Mouse (Mus musculus): ENCODE results near the gene Lss. TPM values are rescaled to one million over a fixed set of nuclear protein-coding genes. Genes with fewer than 3 reads are reported as not detected.

Lss gene
- total RNA-seq, 2 experiments from 2014 or later: 4.5 to 6.9 TPM

DNA sequence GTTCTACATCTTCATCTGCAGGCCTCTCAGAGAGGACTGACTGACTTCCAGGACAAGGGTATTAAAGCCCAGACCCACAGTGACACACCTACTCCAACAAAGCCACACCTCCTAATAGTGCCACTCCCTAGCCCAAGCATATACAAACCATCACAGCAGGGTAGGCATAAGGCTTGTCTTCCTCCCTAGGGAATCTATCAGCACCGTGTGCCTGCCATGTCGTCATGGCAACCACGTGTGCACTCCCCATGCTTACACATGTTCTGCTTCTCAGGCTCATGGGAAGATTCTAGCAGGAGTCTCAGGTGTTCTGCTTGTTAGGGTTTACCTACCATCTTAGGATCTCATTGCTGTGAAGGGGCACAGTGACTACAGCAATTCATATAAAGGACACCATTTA lies 20.2 kb downstream of the Lss start:
- DNase-seq: no peak
- intact Hi-C loops (cut with DNase I; ENCODE audit: low total_unique reads): loop anchor here (5.0 kb wide), 1 partner anchor 186 kb away; no protein-coding TSS in a partner anchor

DNA sequence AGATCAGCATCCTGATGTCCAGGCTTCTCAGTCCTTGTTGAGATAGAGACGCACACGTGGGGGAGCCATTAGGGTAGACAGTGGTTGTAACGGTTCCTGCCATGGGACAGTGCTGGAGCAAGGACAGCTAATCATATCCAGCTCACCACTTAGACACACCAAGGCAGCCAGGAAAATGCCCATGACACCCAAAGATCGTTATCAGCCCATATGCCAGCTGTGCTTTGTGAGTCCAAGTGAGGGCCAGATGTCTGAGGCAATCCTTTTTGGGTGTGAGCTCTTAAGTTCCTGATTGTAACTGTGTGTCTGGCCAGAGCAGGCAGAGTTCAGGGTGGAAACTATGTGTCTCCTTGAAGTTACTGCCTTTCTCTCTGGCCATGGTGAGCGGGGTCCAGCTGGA lies 22.7 kb downstream of the Lss start:
- intact Hi-C loops (cut with DNase I; ENCODE audit: low total_unique reads): loop anchor here (5.0 kb wide), 1 partner anchor 183 kb away; no protein-coding TSS in a partner anchor
- no peak for DNase-seq

DNA sequence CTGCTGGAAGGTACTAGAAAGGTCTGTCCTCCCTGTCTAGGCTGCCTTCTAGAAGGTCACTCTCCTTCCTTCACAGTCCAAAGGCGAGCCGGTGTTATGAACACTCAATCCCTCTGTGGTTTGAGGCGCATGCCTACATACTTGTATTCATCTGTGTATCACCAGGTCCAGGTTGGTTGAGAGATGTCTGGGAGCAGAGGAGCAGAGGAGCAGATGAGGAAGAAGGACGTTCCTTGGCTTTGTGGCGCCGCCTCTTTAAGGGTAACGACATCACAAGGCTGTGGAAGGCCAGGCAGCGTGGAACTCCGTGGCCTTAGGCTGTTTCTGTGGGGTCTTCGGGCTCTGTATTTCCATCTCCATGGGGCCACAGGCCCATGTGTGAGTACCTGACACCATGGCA lies 30.6 kb downstream of the Lss start, which contains the start of gene Spatc1l:
Gene Spatc1l, plus strand, starts transcription at position 301 of the 400 bp plus-strand sequence.
- intact Hi-C loops (cut with DNase I; ENCODE audit: low total_unique reads): no loop called here
- no peak for DNase-seq

DNA sequence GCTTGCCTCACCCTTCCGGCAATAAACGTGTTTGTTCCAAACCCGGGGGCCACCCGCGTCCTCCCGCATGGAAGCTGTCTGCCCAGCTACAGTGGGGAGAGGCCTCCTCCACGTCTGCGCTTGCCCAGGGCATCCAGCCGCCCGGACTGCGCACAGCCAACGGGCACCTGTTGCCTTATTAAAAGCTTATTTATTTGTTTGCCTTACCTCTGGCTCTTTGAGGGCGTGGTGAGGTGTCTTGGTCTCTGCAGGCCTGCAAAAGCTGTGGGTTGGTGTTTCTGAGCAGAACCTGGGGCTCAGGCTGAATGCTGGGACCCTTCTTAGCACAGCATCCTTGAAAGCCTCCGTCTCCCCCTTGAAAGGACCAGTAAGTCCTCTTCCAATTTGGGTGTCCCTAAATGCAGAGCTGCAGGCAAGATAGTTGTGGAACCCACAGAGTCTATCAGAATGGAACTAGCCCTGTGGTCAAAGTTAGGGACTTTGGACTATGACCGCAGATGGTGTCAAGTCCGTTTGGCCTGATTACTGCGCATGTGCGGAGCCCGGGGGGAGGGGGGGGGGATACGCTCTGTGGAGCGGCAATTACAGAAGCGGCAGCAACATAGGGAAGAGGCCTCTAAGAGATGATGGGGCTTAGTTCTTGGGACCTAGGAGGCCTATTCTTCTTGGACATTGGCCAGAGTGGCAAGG lies 38.8 kb downstream of the Lss start:
- DNase-seq: no peak
- intact Hi-C loops (cut with DNase I; ENCODE audit: low total_unique reads): no loop called here

DNA sequence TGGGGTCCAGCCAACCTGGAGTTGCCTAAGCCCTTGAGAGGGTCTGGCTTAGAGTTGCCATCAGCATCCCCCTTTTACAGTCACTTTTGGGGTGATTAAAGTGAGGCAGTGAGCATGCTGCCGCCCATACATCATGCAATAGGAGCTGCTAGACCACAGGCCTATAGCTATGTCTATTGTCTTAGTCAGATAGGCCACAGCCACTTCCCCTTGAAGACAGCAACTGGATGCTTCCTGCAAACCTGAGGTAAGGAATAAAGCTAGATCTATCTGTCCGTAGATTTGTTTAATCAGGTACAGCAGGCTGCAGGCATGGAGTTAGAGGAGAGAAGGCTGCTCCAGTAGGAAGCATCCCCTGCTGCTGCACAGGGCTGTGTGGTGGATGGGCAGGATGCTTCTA lies 39.7 kb downstream of the Lss start:
- intact Hi-C loops (cut with DNase I; ENCODE audit: low total_unique reads): no loop called here
- no peak for DNase-seq

DNA sequence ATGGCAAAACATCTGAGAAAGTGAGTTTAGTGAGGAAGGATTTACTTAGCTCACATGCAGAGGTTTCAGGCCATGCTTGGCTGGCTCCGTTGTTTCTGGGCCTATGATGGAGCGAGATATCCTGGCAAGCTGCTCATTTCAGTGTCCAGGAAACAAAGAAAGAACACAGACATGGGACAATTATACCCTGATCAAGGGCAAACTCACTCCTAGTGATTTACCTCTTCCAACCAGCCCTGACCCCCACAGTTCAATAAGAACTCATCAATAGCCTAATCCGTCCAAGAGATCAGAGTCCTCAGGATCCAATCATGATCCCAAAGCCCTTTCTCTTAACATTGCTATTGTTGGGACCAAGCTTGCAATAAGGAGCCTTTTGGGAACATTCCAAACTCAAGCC lies 40.8 kb downstream of the Lss start:
- no peak for DNase-seq
- intact Hi-C loops (cut with DNase I; ENCODE audit: low total_unique reads): no loop called here

DNA sequence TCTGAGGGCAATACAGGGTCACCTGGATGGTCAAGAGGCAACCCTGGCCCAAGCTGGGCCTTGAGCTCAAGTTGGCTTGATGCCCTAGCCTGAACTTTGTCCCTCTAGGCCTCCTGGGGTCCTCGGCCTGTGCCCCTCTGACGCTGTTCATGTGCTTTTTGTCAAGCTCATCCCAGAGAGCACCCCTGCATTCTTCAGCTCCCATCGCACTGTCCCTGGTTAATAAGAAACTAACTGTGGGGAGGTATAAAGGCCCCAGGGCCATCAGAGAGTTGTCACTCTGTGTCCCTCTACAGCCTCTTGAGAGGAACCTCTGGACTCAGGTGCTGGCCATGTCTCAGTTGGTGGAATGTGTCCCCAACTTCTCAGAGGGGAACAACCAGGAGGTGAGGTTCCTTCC lies 44.0 kb downstream of the Lss start, which contains the start of gene Ftcd:
Gene Ftcd, plus strand, starts transcription at position 275 of the 400 bp plus-strand sequence.
- intact Hi-C loops (cut with DNase I; ENCODE audit: low total_unique reads): no loop called here
- DNase-seq: no peak

DNA sequence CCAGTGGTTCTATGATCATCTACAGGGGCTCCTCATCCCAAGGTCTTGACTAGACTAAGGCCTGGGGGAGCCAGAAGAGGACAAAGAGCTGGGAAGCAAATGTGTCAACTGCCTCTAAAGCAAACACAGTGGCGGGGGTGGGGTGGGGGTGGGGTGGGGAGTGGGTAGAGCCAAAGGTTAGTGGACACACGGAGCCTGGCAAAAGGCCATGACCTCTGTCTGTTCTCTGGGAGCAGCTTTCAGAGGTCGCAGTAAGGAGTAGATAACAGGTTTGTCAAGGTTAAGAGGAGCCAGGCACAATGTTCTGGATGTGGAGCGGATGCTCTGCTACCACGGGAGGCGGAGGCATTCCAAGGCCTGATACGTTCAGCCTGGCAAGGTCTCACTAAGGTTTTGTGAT lies 45.5 kb downstream of the Lss start:
- peak; percentile 2 for DNase-seq
- intact Hi-C loops (cut with DNase I; ENCODE audit: low total_unique reads): no loop called here

DNA sequence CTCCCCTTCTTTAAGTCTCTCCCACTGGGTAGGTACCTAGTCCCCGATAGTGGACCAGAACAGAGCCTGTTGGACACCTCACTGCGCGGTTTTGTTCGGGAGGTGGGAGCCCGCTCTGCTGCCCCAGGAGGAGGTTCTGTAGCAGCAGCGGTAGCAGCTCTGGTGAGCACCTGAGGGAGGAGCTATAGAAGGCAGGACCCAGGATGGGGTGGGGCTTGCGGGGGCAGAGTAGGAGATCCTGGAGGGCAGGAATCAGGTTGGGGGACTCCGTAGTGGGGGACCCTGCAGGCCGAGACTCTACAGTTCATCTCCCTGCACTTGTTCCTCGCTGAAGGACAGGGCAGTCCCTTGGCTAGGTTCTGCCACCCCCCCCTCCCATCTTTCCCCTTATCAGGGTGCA lies 52.8 kb downstream of the Lss start:
- intact Hi-C loops (cut with DNase I; ENCODE audit: low total_unique reads): no loop called here
- no peak for DNase-seq

DNA sequence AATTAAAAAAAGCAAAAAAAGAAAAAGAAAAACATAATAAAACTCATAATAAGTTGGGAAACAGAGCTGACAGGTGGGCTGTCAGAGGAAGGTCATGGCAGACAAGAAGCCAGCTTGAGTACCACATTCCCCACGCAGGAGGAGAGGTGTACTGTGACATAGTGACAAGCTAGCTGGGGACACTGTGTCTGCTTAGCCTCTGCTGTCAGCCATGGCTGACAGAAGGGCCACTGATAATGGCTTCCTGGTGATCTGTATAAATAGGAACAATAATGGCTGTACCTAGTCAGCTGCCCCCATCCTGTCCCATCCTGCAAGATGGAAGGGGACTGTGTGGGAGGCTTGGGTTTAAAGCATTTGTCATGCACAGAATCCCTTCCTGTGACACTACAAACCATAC lies 54.8 kb downstream of the Lss start:
- intact Hi-C loops (cut with DNase I; ENCODE audit: low total_unique reads): no loop called here
- DNase-seq: no peak

DNA sequence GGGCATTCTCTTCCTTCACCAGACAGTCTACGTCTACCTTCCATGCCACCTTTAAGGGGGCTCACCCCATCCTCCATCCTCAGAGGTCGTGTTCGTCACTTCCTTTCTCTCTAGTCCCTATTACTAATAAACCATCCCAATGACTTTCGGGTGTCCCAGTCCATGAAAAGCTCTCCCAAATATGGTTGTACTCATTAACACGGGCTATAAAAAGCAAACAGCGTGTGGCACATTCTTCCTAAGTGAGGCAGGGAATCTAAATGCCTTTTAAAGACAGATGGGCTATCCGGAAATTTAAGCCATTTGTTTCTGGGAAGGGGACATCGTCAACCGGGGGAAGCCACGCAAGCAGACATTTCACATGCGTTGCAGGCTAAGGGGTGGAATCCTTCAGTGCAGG lies 58.8 kb downstream of the Lss start:
- no peak for DNase-seq
- intact Hi-C loops (cut with DNase I; ENCODE audit: low total_unique reads): no loop called here

DNA sequence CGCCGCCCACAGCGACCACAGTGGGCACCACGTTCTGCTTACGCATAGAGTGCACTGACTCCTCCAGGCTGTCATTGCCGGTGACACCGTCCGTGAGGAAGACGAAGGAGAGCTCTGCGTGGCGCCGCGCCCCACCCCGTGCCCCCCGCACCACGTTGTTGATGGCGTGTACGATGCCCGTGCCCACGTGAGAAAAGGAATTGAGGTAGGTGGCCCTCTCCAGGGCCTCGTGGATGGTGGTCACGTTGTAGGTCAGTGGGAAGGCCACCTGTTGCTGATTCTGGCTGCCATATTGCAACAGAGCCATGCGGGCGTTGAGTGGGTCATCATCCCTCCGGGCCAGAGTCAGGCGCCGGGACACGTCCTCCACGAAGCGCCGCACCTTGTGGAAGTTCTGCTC lies 65.0 kb downstream of the Lss start:
- intact Hi-C loops (cut with DNase I; ENCODE audit: low total_unique reads): no loop called here

DNA sequence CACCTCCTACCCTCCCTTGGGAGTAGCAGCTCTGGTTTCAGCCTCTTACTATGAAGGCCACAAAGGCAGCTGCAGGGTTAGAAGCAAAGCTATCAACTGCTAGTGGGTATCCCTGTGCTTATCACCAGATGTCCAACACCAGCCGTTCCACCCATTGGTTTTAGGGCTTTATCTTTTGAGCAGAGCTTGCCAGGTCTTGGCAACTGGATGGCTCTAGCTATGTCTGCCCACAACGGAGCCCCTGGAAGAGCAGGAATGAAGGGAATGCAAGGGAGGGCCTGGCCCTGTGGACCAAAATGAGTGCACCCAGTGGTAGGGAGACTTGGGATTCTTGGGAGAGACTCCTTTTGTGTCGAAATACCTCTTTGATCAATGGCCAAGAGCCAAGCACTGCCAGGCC lies 71.3 kb downstream of the Lss start:
- DNase-seq: peak; percentile 1
- intact Hi-C loops (cut with DNase I; ENCODE audit: low total_unique reads): no loop called here

More for the DNA sequence above, 65.0 kb downstream of the Lss start:
- DNase-seq: peak; percentile 12

Other genes with a start within 250 kb of the Lss start
- 1 to 10 TPM; 7.6 to 9.3 TPM for gene Dip2a, start 186.3 kb upstream of the Lss start, total RNA-seq (2021)
- not detected for gene AC141477.1, start 91.1 kb upstream of the Lss start, total RNA-seq (2021)
- gene Pcnt, start 88.8 kb upstream of the Lss start, total RNA-seq (2021): 10 to 100 TPM; 50.6 to 71.3 TPM
- gene 2610028H24Rik, start 82.5 kb upstream of the Lss start, total RNA-seq (2021): under 1 TPM; 0.31 to 0.45 TPM
- 10 to 100 TPM; 21.4 to 22.2 TPM for gene Mcm3ap, start 62.7 kb upstream of the Lss start, total RNA-seq (2021)
- gene Ybey, start 62.5 kb upstream of the Lss start, total RNA-seq (2021): 1 to 10 TPM; 3.5 to 3.8 TPM
- not detected for gene Spatc1l, start 30.7 kb downstream of the Lss start, total RNA-seq (2021)
- not detected for gene Ftcd, start 44.1 kb downstream of the Lss start, total RNA-seq (2021)
- 100 to 1,000 TPM; 236 to 279 TPM for gene Col6a2, start 92.0 kb downstream of the Lss start, total RNA-seq (2021)
- gene Col6a1, start 194.6 kb downstream of the Lss start, total RNA-seq (2021): 100 to 1,000 TPM; 223 to 260 TPM

All from gastrocnemius, postnatal 14 days (tissue).